Mouse (Mus musculus) heart, adult 2 months (tissue): ENCODE measurements around the gene Ppp1r36. TPM values are rescaled to one million over a fixed set of nuclear protein-coding genes. Genes with fewer than 3 reads are reported as not detected.

Source experiments
- DNase-seq, 2 experiments: peaks; one replicate each; pipeline ENCODE4 v3.0.0; 2021
- H3K27ac ChIP-seq: fragments of 200-600 bp; 2 replicates; pipeline ENCODE4 v1.8.1; 2022
- H3K27me3 ChIP-seq: fragments of 200-500 bp; 2 replicates; pipeline ENCODE4 v1.6.1; 2012; ENCODE audit warnings: mild to moderate bottlenecking, low read length, inconsistent platforms, mixed read lengths; ENCODE audit not compliant: control insufficient read depth, insufficient read depth
- H3K36me3 ChIP-seq: fragments of 200-500 bp; 2 replicates; pipeline ENCODE4 v1.6.1; 2012; ENCODE audit warnings: low read length, inconsistent platforms; ENCODE audit not compliant: control insufficient read depth, insufficient read depth
- H3K4me1 ChIP-seq: fragments of 200-500 bp; 2 replicates; pipeline ENCODE4 v1.6.1; 2011; ENCODE audit warnings: low read length; ENCODE audit not compliant: control insufficient read depth, insufficient read depth
- H3K4me3 ChIP-seq: fragments of 200-600 bp; 2 replicates; pipeline ENCODE4 v1.8.1; 2022
- H3K79me2 ChIP-seq: fragments of 200-500 bp; replicated peaks from 2 replicates; pipeline ENCODE4 v1.6.1; 2012; ENCODE audit warnings: mild to moderate bottlenecking, inconsistent platforms, low read length, moderate library complexity, mixed read lengths; ENCODE audit not compliant: control insufficient read depth, insufficient read depth
- H3K9ac ChIP-seq: fragments of 200-500 bp; 2 replicates; pipeline ENCODE4 v1.6.1; 2012; ENCODE audit warnings: low read depth, mild to moderate bottlenecking, control low read depth, inconsistent platforms, low read length, mixed read lengths
- CTCF ChIP-seq: fragments of 200-600 bp; IDR thresholded peaks from 2 replicates; pipeline ENCODE4 v1.8.1; 2022; ENCODE audit warnings: antibody characterized with exemption, mild to moderate bottlenecking, moderate library complexity
- EP300 ChIP-seq: fragments of 200-500 bp; IDR thresholded peaks from 2 replicates; pipeline ENCODE4 v1.6.1; 2011; ENCODE audit warnings: low read depth, low read length, control low read depth; ENCODE audit not compliant: insufficient read depth
- POLR2A ChIP-seq: fragments of 200-500 bp; IDR thresholded peaks from 2 replicates; pipeline ENCODE4 v1.6.1; 2011; ENCODE audit warnings: mild to moderate bottlenecking, low read depth, low read length, control low read depth; ENCODE audit not compliant: insufficient read depth
- WGBS: fragments of 180-500 bp; shearing (Covaris S2); methylation state at CpG from one replicate; pipeline ENCODE4 v1.1.7; 2018; 5-methylcytosine and 5-hydroxymethylcytosine counted together
- intact Hi-C: fragments of 180-260 bp; cut with DNase I; formaldehyde crosslinking; loops from one replicate; pipeline ENCODE4 v1.15.1; 2025
- polyA plus RNA-seq: library from polyadenylated mRNA; depleted of rRNA; stranded (reverse); fragments of >200 nt; gene quantifications from 2 replicates; pipeline ENCODE4 v1.2.3, GENCODE M21; 2012
- total RNA-seq, 2 experiments: library from RNA; stranded (reverse); gene quantifications; 2 replicates each; pipeline ENCODE4 v1.2.3; 2021

The Ppp1r36 gene
- total and polyA plus RNA-seq, 3 experiments: 0.14 to 0.41 (median 0.16) TPM

DNA sequence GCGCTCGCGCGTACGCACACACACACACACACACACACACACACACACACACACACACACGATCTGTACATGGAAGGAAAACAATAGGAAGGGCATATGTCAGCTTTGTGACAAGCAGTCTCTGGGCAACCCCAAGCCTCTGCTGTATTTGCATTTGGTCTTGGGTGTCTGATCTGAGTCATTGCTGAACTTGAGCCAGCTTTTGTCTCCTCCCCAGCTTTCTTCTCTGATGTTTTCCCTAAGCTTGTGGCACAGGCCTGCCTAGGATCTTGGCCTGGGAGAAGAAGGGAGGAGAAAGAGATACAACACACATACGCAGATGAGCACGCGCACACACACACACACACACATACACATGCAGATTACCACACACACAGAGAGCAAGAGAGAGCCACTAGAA, 46.1 kb downstream of the Ppp1r36 start:
- Histone ChIP-seq H3K4me1 (peaks cover 5% of the 10 kb centered on the region), H3K36me3 (no peaks in the 10 kb centered on the region), H3K79me2 (no peaks in the 10 kb centered on the region), H3K9ac (no peak overlapping the region), H3K4me3 (no peak overlapping the region), H3K27ac (no peak overlapping the region), H3K27me3 (no peaks in the 10 kb centered on the region)
- intact Hi-C loops: no loop called here
- DNase-seq: no peak
- WGBS: 81% methylated on average over 9 of the region's 9 CpGs
- no peak for TF ChIP-seq CTCF
- no peak for TF ChIP-seq EP300
- TF ChIP-seq POLR2A: no peak

DNA sequence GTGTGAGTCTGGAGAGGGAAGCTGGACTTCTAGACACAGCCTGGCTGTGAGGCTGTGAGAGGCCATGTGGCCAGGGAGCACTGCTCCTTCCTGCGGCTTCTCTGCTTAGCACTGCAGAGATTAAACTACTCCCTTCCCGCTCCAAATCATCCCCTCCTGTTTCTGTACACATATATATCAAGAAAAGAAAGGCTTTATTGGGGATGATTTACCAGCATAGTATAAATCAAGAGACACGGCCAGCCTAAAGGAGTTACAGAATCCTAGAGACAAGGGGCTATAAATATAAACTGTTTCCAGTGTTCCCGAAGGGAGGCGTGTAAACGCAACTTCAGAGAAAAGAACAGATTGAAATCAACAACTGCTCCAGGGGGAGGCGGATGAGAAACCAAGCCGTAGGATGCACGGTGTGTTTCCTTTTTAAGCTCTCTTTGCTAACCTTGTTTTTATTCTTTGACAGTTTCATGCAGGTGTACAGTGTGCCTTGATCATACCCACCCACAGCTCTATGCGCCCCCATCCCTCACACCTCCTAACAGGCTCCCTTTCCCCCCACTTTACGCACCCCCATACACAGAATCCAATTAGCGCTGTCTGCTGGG, 47.4 kb downstream of the Ppp1r36 start:
- intact Hi-C loops: no loop called here
- Histone ChIP-seq H3K27me3 (no peaks in the 10 kb centered on the region), H3K27ac (no peak overlapping the region), H3K36me3 (no peaks in the 10 kb centered on the region), H3K79me2 (no peaks in the 10 kb centered on the region), H3K4me1 (peaks cover 5% of the 10 kb centered on the region), H3K9ac (no peak overlapping the region), H3K4me3 (no peak overlapping the region)
- 57% methylated on average over 12 of the region's 12 CpGs for WGBS
- DNase-seq: no peak
- TF ChIP-seq POLR2A (no peak), CTCF (no peak), EP300 (no peak)

DNA sequence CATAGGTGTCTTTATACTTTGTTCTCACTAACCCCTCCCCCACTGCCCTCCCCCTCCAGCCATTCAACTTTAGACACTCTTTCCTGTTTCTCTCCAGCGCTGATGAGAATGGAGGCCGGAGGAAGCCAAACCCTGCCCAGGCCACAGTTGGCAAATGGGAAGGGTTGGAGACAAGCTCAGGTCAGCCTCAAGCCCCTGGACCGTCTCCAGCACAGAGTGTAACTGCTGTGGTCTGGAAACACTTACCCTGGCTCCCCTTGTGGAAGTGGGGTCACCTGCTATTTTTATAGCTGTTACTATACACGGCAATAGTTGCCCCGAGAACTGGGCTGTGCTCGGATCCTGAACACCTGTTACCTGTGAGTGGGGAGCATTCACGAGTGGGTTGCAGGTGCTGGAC, 49.3 kb downstream of the Ppp1r36 start:
- peak in 1 of 2 experiments; percentile 42 for DNase-seq
- WGBS: 34% methylated on average over 7 of the region's 7 CpGs

GRCm38 (mm10) chr12:76467256-76467655, 49.9 kb downstream of the Ppp1r36 start:
- TF ChIP-seq CTCF (no peak), POLR2A (no peak), EP300 (no peak)
- H3K27ac ChIP-seq: no peak overlapping the region
- H3K36me3 ChIP-seq: no peaks in the 10 kb centered on the region
- peaks cover 5% of the 10 kb centered on the region for H3K4me1 ChIP-seq
- H3K4me3 ChIP-seq: no peak overlapping the region
- WGBS: 43% methylated on average over 7 of the region's 7 CpGs
- no peak overlapping the region for H3K9ac ChIP-seq
- H3K27me3 ChIP-seq: no peaks in the 10 kb centered on the region
- no peaks in the 10 kb centered on the region for H3K79me2 ChIP-seq
- DNase-seq: no peak
- intact Hi-C loops: no loop called here

More for the DNA sequence above, 49.3 kb downstream of the Ppp1r36 start:
- H3K9ac ChIP-seq: no peak overlapping the region
- intact Hi-C loops: no loop called here
- TF ChIP-seq POLR2A (no peak), CTCF (no peak), EP300 (no peak)
- H3K4me1 ChIP-seq: peaks cover 5% of the 10 kb centered on the region
- H3K27me3 ChIP-seq: no peaks in the 10 kb centered on the region
- H3K79me2 ChIP-seq: no peaks in the 10 kb centered on the region
- no peak overlapping the region for H3K4me3 ChIP-seq
- H3K27ac ChIP-seq: no peak overlapping the region
- no peaks in the 10 kb centered on the region for H3K36me3 ChIP-seq

DNA sequence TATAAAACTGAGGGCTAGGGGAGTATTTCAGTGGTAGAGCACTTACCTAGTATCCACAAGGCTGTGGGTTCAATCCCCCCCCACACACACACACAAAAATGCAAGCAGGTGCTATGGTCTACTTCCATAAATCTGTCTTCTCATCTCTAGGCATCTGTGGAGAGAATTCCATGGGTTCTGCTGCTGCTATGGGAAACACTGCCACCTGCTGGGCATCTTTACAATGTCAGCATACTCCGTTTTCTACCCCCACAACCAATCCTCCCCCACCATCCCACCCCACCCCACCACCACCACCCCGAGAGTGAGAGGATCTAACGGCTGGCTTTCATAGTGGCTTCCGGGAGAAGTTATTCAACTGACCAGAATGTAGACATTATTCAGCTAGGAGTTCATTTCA, 54.7 kb downstream of the Ppp1r36 start:
- Histone ChIP-seq H3K4me3 (no peak overlapping the region), H3K27ac (no peak overlapping the region), H3K36me3 (no peaks in the 10 kb centered on the region), H3K27me3 (no peaks in the 10 kb centered on the region), H3K4me1 (peaks cover 2% of the 10 kb centered on the region), H3K79me2 (no peaks in the 10 kb centered on the region), H3K9ac (no peak overlapping the region)
- WGBS: 3% methylated on average over 4 of the region's 4 CpGs
- 0 out of 2 replicates have a peak, but pooled peaks have one; percentile 39 for TF ChIP-seq EP300
- no peak for TF ChIP-seq POLR2A
- TF ChIP-seq CTCF: peak; percentile 81
- intact Hi-C loops: loop anchor here (2.0 to 10.0 kb wide), 3 partner anchors 70 to 293 kb away; partner anchors contain the start of genes Churc1, Fntb and Hspa2
- peak; percentile 56 to 74 for DNase-seq

- TF ChIP-seq CTCF (no peak), POLR2A (no peak)
- Histone ChIP-seq H3K27ac (peak overlapping the region; percentile 9; the same call in 1 of the 2 replicates), H3K36me3 (no peaks in the 10 kb centered on the region), H3K27me3 (no peaks in the 10 kb centered on the region), H3K79me2 (no peaks in the 10 kb centered on the region), H3K4me1 (peaks cover 8% of the 10 kb centered on the region), H3K9ac (no peak overlapping the region), H3K4me3 (no peak overlapping the region)
- WGBS: 36% methylated on average over 10 of the region's 10 CpGs
- intact Hi-C loops: loop anchor here (2.0 to 10.0 kb wide), 3 partner anchors 71 to 291 kb away; partner anchors contain the start of genes Churc1, Fntb and Hspa2
- DNase-seq: no peak
Measured at GRCm38 (mm10) chr12:76473562-76474245, 56.4 kb downstream of the Ppp1r36 start.
